Mouse (Mus musculus) limb, embryonic 15.5 days (tissue): ENCODE data around the gene Olfr680-ps1. TPM values are rescaled to one million over a fixed set of nuclear protein-coding genes. Genes with fewer than 3 reads are reported as not detected.
"Not testable (repeated sequence)": the region's sequence is repeated elsewhere in the genome, so short reads cannot be mapped to it uniquely, and the experiment has no call there.

Experiments used
- ATAC-seq: fragments of 200-750 bp; cut with Nextera tagmentation; 2 replicates; pipeline ENCODE4 v1.8.0; 2017; ENCODE audit warnings: low read depth, moderate TSS enrichment; ENCODE audit not compliant: insufficient number of reproducible peaks, low FRiP score, low TSS enrichment
- H3K27ac ChIP-seq: fragments of 300-500 bp; sonication (generic); 2 replicates; pipeline ENCODE4 v1.5.1; 2015; ENCODE audit warnings: moderate library complexity, mild to moderate bottlenecking, inconsistent platforms
- H3K27me3 ChIP-seq: fragments of 300-500 bp; sonication (generic); 2 replicates; pipeline ENCODE4 v1.6.1; 2015; ENCODE audit warnings: inconsistent platforms
- H3K36me3 ChIP-seq: fragments of 300-500 bp; sonication (generic); 2 replicates; pipeline ENCODE4 v1.6.1; 2015; ENCODE audit warnings: inconsistent platforms
- H3K4me1 ChIP-seq: fragments of 300-500 bp; sonication (generic); 2 replicates; pipeline ENCODE4 v1.6.1; 2015; ENCODE audit warnings: inconsistent platforms
- H3K4me2 ChIP-seq: fragments of 300-500 bp; sonication (generic); 2 replicates; pipeline ENCODE4 v1.6.1; 2015; ENCODE audit warnings: mild to moderate bottlenecking, inconsistent platforms
- H3K4me3 ChIP-seq: fragments of 300-500 bp; sonication (generic); 2 replicates; pipeline ENCODE4 v1.5.1; 2015; ENCODE audit warnings: mild to moderate bottlenecking, inconsistent platforms
- H3K9ac ChIP-seq: fragments of 300-500 bp; sonication (generic); 2 replicates; pipeline ENCODE4 v1.6.1; 2015; ENCODE audit warnings: inconsistent platforms
- H3K9me3 ChIP-seq: fragments of 300-500 bp; sonication (generic); 2 replicates; pipeline ENCODE4 v1.6.1; 2016; ENCODE audit warnings: inconsistent platforms
- WGBS: fragments of 180-500 bp; shearing (Covaris S2); methylation state at CpG from one replicate; pipeline ENCODE4 v1.1.7; 2015; 5-methylcytosine and 5-hydroxymethylcytosine counted together
- polyA plus RNA-seq: library from polyadenylated mRNA; unstranded; fragments of >200 nt; fragmentation: Nextera tagmentation; extraction: Ambion mirVana; gene quantifications from 2 replicates; pipeline ENCODE4 v1.2.1, GENCODE M21; 2015

Gene Olfr680-ps1
- not detected in 2 replicates for polyA plus RNA-seq

GRCm38 (mm10) chr7:105092717-105093116 lies at the start of gene Olfr680-ps1:
Olfr680-ps1 (minus strand) TSS chr7:105092817.
- H3K4me1 ChIP-seq, H3K4me3 ChIP-seq, H3K4me2 ChIP-seq, H3K36me3 ChIP-seq, H3K9me3 ChIP-seq, H3K9ac ChIP-seq, ATAC-seq, H3K27ac ChIP-seq, H3K27me3 ChIP-seq: not testable (repeated sequence)

- ATAC-seq = no peak
- H3K36me3 ChIP-seq = no peaks in the 10 kb centered on the region
- H3K4me2 ChIP-seq = no peak overlapping the region
- no peaks in the 10 kb centered on the region for H3K4me1 ChIP-seq
- no peak overlapping the region for H3K9ac ChIP-seq
- no peaks in the 10 kb centered on the region for H3K27me3 ChIP-seq
- no peaks in the 10 kb centered on the region for H3K9me3 ChIP-seq
- H3K4me3 ChIP-seq = no peak overlapping the region
- 72% methylated on average over 2 of the region's 2 CpGs for WGBS
- no peak overlapping the region for H3K27ac ChIP-seq
Observed at GRCm38 (mm10) chr7:105141275-105141674, 48.7 kb upstream of the Olfr680-ps1 start.

GRCm38 (mm10) chr7:105116536-105116935 lies 23.9 kb upstream of the Olfr680-ps1 start, which contains the start of gene Olfr681:
Olfr681 (plus strand) TSS chr7:105116836.
- ATAC-seq = no peak
- Histone ChIP-seq H3K4me1 (no peaks in the 10 kb centered on the region), H3K27me3 (no peaks in the 10 kb centered on the region), H3K4me3 (no peak within 1 kb of the TSS), H3K9me3 (no peaks in the 10 kb centered on the region), H3K36me3 (no peaks in the 10 kb centered on the region), H3K4me2 (no peak within 1 kb of the TSS), H3K27ac (no peak within 1 kb of the TSS), H3K9ac (no peak within 1 kb of the TSS)

GRCm38 (mm10) chr7:105080905-105081304 lies 11.7 kb downstream of the Olfr680-ps1 start, which contains the start of gene Olfr679:
Olfr679 (plus strand) TSS chr7:105081205.
- 57% methylated on average over 1 of the region's 1 CpGs for WGBS

GRCm38 (mm10) chr7:105064175-105064574 lies 28.4 kb downstream of the Olfr680-ps1 start, which contains the start of gene Olfr678:
Olfr678 (plus strand) TSS chr7:105064475.
- Histone ChIP-seq H3K4me2 (no peak within 1 kb of the TSS), H3K36me3 (no peaks in the 10 kb centered on the region), H3K27me3 (no peaks in the 10 kb centered on the region), H3K27ac (no peak within 1 kb of the TSS), H3K9ac (no peak within 1 kb of the TSS), H3K4me3 (no peak within 1 kb of the TSS), H3K4me1 (no peaks in the 10 kb centered on the region), H3K9me3 (no peaks in the 10 kb centered on the region)
- no peak for ATAC-seq
- 81% methylated on average over 1 of the region's 1 CpGs for WGBS

More at GRCm38 (mm10) chr7:105080905-105081304, 11.7 kb downstream of the Olfr680-ps1 start, which contains the start of gene Olfr679:
- Histone ChIP-seq H3K9me3 (no peaks in the 10 kb centered on the region), H3K9ac (no peak within 1 kb of the TSS), H3K27me3 (no peaks in the 10 kb centered on the region), H3K4me1 (no peaks in the 10 kb centered on the region), H3K4me3 (no peak within 1 kb of the TSS), H3K36me3 (no peaks in the 10 kb centered on the region), H3K27ac (no peak within 1 kb of the TSS), H3K4me2 (no peak within 1 kb of the TSS)
- ATAC-seq = no peak

- Histone ChIP-seq H3K27me3 (no peaks in the 10 kb centered on the region), H3K36me3 (no peaks in the 10 kb centered on the region), H3K27ac (no peak overlapping the region), H3K4me1 (no peaks in the 10 kb centered on the region), H3K9me3 (no peaks in the 10 kb centered on the region), H3K9ac (no peak overlapping the region), H3K4me2 (no peak overlapping the region), H3K4me3 (no peak overlapping the region)
- ATAC-seq = no peak
Observed at GRCm38 (mm10) chr7:105058951-105059350, 33.7 kb downstream of the Olfr680-ps1 start.

Other genes with a start within 250 kb of the Olfr680-ps1 start
- gene Usp17la, start 235.8 kb downstream of the Olfr680-ps1 start, polyA plus RNA-seq = not detected in 2 replicates
- not detected in 2 replicates for gene Olfr665, start 214.8 kb downstream of the Olfr680-ps1 start, polyA plus RNA-seq
- 0.19 TPM in 1 of 2 replicates, not detected in the other for gene Olfr666, start 196.9 kb downstream of the Olfr680-ps1 start, polyA plus RNA-seq
- gene Olfr667, start 171.3 kb downstream of the Olfr680-ps1 start, polyA plus RNA-seq = not detected in 2 replicates
- not detected in 2 replicates for gene Olfr668, start 164.8 kb downstream of the Olfr680-ps1 start, polyA plus RNA-seq
- not detected in 2 replicates for gene Olfr669, start 158.6 kb downstream of the Olfr680-ps1 start, polyA plus RNA-seq
- gene Olfr670, start 130.2 kb downstream of the Olfr680-ps1 start, polyA plus RNA-seq = not detected in 2 replicates
- not detected in 2 replicates for gene Olfr671, start 113.7 kb downstream of the Olfr680-ps1 start, polyA plus RNA-seq
- gene Olfr672, start 90.8 kb downstream of the Olfr680-ps1 start, polyA plus RNA-seq = not detected in 2 replicates
- not detected in 2 replicates for gene Olfr675, start 64.4 kb downstream of the Olfr680-ps1 start, polyA plus RNA-seq
- gene Olfr676, start 60.1 kb downstream of the Olfr680-ps1 start, polyA plus RNA-seq = not detected in 2 replicates
- not detected in 2 replicates for gene Olfr677, start 41.4 kb downstream of the Olfr680-ps1 start, polyA plus RNA-seq
- gene Olfr678, start 28.3 kb downstream of the Olfr680-ps1 start, polyA plus RNA-seq = not detected in 2 replicates
- not detected in 2 replicates for gene Olfr679, start 11.6 kb downstream of the Olfr680-ps1 start, polyA plus RNA-seq
- gene Olfr681, start 24.0 kb upstream of the Olfr680-ps1 start, polyA plus RNA-seq = not detected in 2 replicates
- not detected in 2 replicates for gene Olfr683, start 54.2 kb upstream of the Olfr680-ps1 start, polyA plus RNA-seq
- gene Olfr684, start 70.8 kb upstream of the Olfr680-ps1 start, polyA plus RNA-seq = not detected in 2 replicates
- not detected in 2 replicates for gene Olfr685, start 93.2 kb upstream of the Olfr680-ps1 start, polyA plus RNA-seq
- not detected in 2 replicates for gene Olfr686, start 114.7 kb upstream of the Olfr680-ps1 start, polyA plus RNA-seq
- gene Olfr688, start 195.3 kb upstream of the Olfr680-ps1 start, polyA plus RNA-seq = not detected in 2 replicates
- not detected in 2 replicates for gene Olfr689, start 218.3 kb upstream of the Olfr680-ps1 start, polyA plus RNA-seq
- gene Olfr690, start 241.3 kb upstream of the Olfr680-ps1 start, polyA plus RNA-seq = not detected in 2 replicates
- not detected in 2 replicates for gene Olfr691, start 249.5 kb upstream of the Olfr680-ps1 start, polyA plus RNA-seq